Mouse (Mus musculus) limb, embryonic 14.5 days (tissue): ENCODE data around the gene Pik3c2g. TPM values are rescaled to one million over a fixed set of nuclear protein-coding genes. Genes with fewer than 3 reads are reported as not detected.
A peak's percentile ranks its signal among the peaks of the same experiment; 100 is the strongest.

Source experiments
- ATAC-seq: fragments of 200-750 bp; cut with Nextera tagmentation; 2 replicates; pipeline ENCODE4 v1.8.0; 2017; ENCODE audit warnings: low read depth, moderate number of reproducible peaks, moderate TSS enrichment; ENCODE audit not compliant: low FRiP score
- DNase-seq: peaks from one replicate; pipeline ENCODE4 v3.0.0-alpha.2; 2015; ENCODE audit warnings: low spot score
- H3K27ac ChIP-seq: fragments of 300-500 bp; sonication (generic); replicated peaks from 2 replicates; pipeline ENCODE4 v1.5.1; 2014; ENCODE audit warnings: low read depth, mild to moderate bottlenecking, low read length, moderate library complexity, mixed read lengths
- H3K27me3 ChIP-seq: fragments of 300-500 bp; sonication (generic); 2 replicates; pipeline ENCODE4 v1.6.1; 2014; ENCODE audit warnings: low read length, mixed read lengths; ENCODE audit not compliant: control insufficient read depth, insufficient read depth
- H3K36me3 ChIP-seq: fragments of 300-500 bp; sonication (generic); 2 replicates; pipeline ENCODE4 v1.6.1; 2014; ENCODE audit warnings: mild to moderate bottlenecking, low read length, moderate library complexity, mixed read lengths; ENCODE audit not compliant: control insufficient read depth, insufficient read depth
- H3K4me1 ChIP-seq: fragments of 300-500 bp; sonication (generic); 2 replicates; pipeline ENCODE4 v1.6.1; 2014; ENCODE audit warnings: antibody characterized with exemption, low read length, mixed read lengths; ENCODE audit not compliant: control insufficient read depth, insufficient read depth
- H3K4me2 ChIP-seq: fragments of 300-500 bp; sonication (generic); replicated peaks from 2 replicates; pipeline ENCODE4 v1.6.1; 2014; ENCODE audit warnings: low read depth, mild to moderate bottlenecking, low read length, moderate library complexity; ENCODE audit not compliant: severe bottlenecking
- H3K4me3 ChIP-seq: fragments of 300-500 bp; sonication (generic); replicated peaks from 2 replicates; pipeline ENCODE4 v1.5.1; 2014; ENCODE audit warnings: low read length
- H3K9ac ChIP-seq: fragments of 300-500 bp; sonication (generic); 2 replicates; pipeline ENCODE4 v1.6.1; 2014; ENCODE audit warnings: mild to moderate bottlenecking, low read depth, low read length, moderate library complexity; ENCODE audit not compliant: severe bottlenecking
- H3K9me3 ChIP-seq: fragments of 300-500 bp; sonication (generic); 2 replicates; pipeline ENCODE4 v1.6.1; 2016; ENCODE audit warnings: low read length; ENCODE audit not compliant: control insufficient read depth
- POLR2A ChIP-seq: fragments of 200-500 bp; IDR thresholded peaks from 2 replicates; pipeline ENCODE4 v1.8.0; 2012; ENCODE audit warnings: inconsistent platforms, mild to moderate bottlenecking, moderate library complexity, borderline replicate concordance; ENCODE audit not compliant: insufficient read depth, insufficient read length; ENCODE audit errors: extremely low read depth
- WGBS: fragments of 180-500 bp; shearing (Covaris S2); extraction: QIAGEN DNeasy Blood & Tissue Kit; methylation state at CpG from one replicate; pipeline ENCODE4 v1.1.7; 2014; 5-methylcytosine and 5-hydroxymethylcytosine counted together
- polyA plus RNA-seq, 2 experiments: library from polyadenylated mRNA; depleted of rRNA in 1 of 2; stranded (reverse) in 1 of 2; unstranded in 1 of 2; fragments of >200 nt; fragmentation: Nextera tagmentation in 1 of 2; extraction: Ambion mirVana in 1 of 2; gene quantifications; 2 replicates each; pipeline versions ENCODE4 v1.2.1 to v1.2.3; 2012 to 2014

Gene Pik3c2g
- polyA plus RNA-seq, 2 experiments = 0.54 to 1.8 TPM

- H3K27me3 ChIP-seq = no peaks in the 10 kb centered on the region
- 82% methylated on average over 8 of the region's 8 CpGs for WGBS
- no peaks in the 10 kb centered on the region for H3K36me3 ChIP-seq
- peaks cover 3% of the 10 kb centered on the region; the same call in 1 of the 2 replicates for H3K4me1 ChIP-seq
- H3K9me3 ChIP-seq = no peaks in the 10 kb centered on the region
- H3K4me2 ChIP-seq = no peak overlapping the region
- H3K27ac ChIP-seq = no peak overlapping the region
- DNase-seq = no peak
- TF ChIP-seq POLR2A = no peak
- ATAC-seq = no peak
- no peak overlapping the region for H3K9ac ChIP-seq
- no peak overlapping the region for H3K4me3 ChIP-seq
These were observed 312.7 kb downstream of the Pik3c2g start for GRCm38 (mm10) chr6:139899630-139900151.

DNA sequence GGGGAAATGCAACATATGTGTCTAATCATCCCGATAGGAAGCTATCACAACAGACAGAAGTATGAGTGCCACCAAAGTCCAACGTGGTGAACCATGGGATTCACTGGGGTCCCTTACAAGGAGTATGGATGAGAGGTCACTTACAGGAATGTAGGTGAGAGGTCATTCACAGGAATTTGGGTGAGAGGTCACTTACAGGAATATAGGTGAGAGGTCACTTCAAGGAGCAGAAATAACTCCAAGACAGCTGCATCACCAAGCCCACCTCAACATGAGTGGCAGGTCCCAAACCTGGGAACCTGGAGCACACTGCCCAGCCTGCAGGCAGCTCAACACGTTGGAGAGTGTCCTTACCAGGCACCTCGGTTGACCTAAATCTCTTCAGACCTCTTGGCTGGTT lies 314.8 kb downstream of the Pik3c2g start:
- Histone ChIP-seq H3K36me3 (no peaks in the 10 kb centered on the region), H3K9ac (no peak overlapping the region), H3K4me3 (no peak overlapping the region), H3K4me1 (no peaks in the 10 kb centered on the region), H3K4me2 (no peak overlapping the region), H3K27ac (no peak overlapping the region), H3K27me3 (no peaks in the 10 kb centered on the region), H3K9me3 (no peaks in the 10 kb centered on the region)
- 66% methylated on average over 4 of the region's 4 CpGs for WGBS
- TF ChIP-seq POLR2A = no peak
- DNase-seq = no peak
- no peak for ATAC-seq

GRCm38 (mm10) chr6:139907138-139907537 lies 320.1 kb downstream of the Pik3c2g start:
- H3K9me3 ChIP-seq = no peaks in the 10 kb centered on the region
- ATAC-seq = no peak
- H3K9ac ChIP-seq = no peak overlapping the region
- WGBS = 57% methylated on average over 4 of the region's 4 CpGs
- no peaks in the 10 kb centered on the region for H3K36me3 ChIP-seq
- H3K27ac ChIP-seq = no peak overlapping the region
- peaks cover 5% of the 10 kb centered on the region; the same call in 1 of the 2 replicates for H3K4me1 ChIP-seq
- no peak for TF ChIP-seq POLR2A
- no peak overlapping the region for H3K4me2 ChIP-seq
- DNase-seq = no peak
- no peaks in the 10 kb centered on the region for H3K27me3 ChIP-seq
- no peak overlapping the region for H3K4me3 ChIP-seq

GRCm38 (mm10) chr6:139908997-139909669 lies 322.1 kb downstream of the Pik3c2g start:
- TF ChIP-seq POLR2A = no peak
- WGBS = 34% methylated on average over 12 of the region's 12 CpGs
- Histone ChIP-seq H3K9me3 (no peaks in the 10 kb centered on the region), H3K27me3 (no peaks in the 10 kb centered on the region), H3K36me3 (no peaks in the 10 kb centered on the region), H3K4me3 (no peak overlapping the region), H3K4me1 (peaks cover 5% of the 10 kb centered on the region; the same call in 1 of the 2 replicates), H3K4me2 (peak overlapping the region; percentile 28; the same call in 1 of the 2 replicates), H3K27ac (no peak overlapping the region), H3K9ac (no peak overlapping the region)
- DNase-seq = peak; percentile 66
- peak; percentile 67 for ATAC-seq

DNA sequence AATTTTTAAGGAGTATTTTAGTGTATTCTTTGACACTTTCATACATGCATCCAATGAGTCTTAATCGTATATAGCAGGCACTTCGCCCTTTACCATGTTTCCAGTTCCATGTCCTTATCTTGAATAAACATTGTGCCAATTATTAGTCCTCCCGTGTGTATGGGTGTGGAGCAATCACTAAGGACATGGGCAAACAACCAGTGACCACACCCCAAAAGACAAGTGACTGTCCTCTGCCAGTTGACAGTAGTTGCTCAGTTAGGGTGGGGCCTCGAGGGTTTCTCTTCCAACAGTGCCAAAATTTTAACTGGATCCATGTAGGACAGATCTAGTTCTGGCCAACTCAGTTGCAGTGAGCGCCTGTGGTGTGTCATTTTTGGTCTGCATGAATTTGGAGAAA lies 341.7 kb downstream of the Pik3c2g start:
- Histone ChIP-seq H3K27me3 (no peaks in the 10 kb centered on the region), H3K4me3 (no peak overlapping the region), H3K36me3 (no peaks in the 10 kb centered on the region), H3K9ac (no peak overlapping the region), H3K9me3 (no peaks in the 10 kb centered on the region), H3K4me1 (no peaks in the 10 kb centered on the region), H3K27ac (no peak overlapping the region), H3K4me2 (no peak overlapping the region)
- DNase-seq (no peak), ATAC-seq (no peak)
- no peak for TF ChIP-seq POLR2A
- 83% methylated on average over 5 of the region's 5 CpGs for WGBS
